Mouse (Mus musculus): ENCODE measurements around the gene Gm20777. TPM values are rescaled to one million over a fixed set of nuclear protein-coding genes. Genes with fewer than 3 reads are reported as not detected.
"Not testable (repeated sequence)": the region's sequence is repeated elsewhere in the genome, so short reads cannot be mapped to it uniquely, and the experiment has no call there.

Gm20777 gene
- polyA plus RNA-seq (2012; fragmentation: generic; extraction: Trizol): not detected

DNA sequence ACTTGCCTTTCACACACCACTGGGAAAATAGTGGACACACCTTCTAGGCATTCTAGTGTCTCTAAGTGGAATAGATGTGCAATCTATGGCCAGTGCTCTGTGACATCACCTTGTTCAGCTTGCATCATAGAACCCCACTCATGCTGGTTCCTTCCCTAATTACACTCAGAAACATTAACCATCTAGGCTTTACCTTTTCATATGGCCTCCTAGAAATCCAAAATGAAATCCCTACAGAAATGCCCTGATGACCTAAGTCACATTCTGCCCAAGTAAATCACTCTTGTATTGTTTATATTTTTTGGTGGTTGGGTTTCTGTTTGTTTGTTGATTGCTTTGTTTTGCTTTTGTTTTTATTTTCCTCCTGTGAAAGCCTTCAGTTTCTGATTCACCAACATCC lies at the start of gene Gm20777:
TSS of gene Gm20777 (minus strand) at position 101 of the 400 bp plus-strand sequence.
- H3K27me3 ChIP-seq (ENCODE audit: control insufficient read depth, insufficient read depth, insufficient read length); H3K4me3 ChIP-seq; H3K79me2 ChIP-seq (ENCODE audit: control insufficient read depth, insufficient read depth); H3K4me2 ChIP-seq (ENCODE audit: low read depth); H3K36me3 ChIP-seq (ENCODE audit: control insufficient read depth, insufficient read depth); H3ac ChIP-seq (ENCODE audit: control insufficient read depth, insufficient read length): not testable (repeated sequence)

DNA sequence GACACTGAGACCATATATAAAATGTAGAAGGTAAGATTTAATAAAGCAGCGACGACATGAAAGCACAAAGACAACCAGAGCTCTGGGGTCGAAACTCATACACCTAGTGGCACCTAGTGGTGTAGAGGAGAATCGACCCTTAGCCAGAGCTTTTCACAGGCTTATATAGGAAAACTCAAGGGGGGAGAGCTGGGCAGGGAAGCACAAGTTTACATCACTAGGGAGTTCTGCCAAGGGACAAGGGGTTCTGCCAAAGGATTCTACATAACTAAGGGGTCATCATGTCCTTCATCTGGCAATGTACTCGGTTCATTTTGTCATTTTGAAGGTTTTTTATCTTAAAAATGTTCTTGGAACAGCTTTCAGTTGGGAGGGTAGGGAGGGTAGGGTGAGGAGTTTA lies 42.7 kb downstream of the Gm20777 start:
- not testable (repeated sequence) for H3K79me2 ChIP-seq (ENCODE audit: control insufficient read depth, insufficient read depth); H3ac ChIP-seq (ENCODE audit: control insufficient read depth, insufficient read length); H3K36me3 ChIP-seq (ENCODE audit: control insufficient read depth, insufficient read depth); H3K4me2 ChIP-seq (ENCODE audit: low read depth); H3K4me3 ChIP-seq; H3K27me3 ChIP-seq (ENCODE audit: control insufficient read depth, insufficient read depth, insufficient read length)

DNA sequence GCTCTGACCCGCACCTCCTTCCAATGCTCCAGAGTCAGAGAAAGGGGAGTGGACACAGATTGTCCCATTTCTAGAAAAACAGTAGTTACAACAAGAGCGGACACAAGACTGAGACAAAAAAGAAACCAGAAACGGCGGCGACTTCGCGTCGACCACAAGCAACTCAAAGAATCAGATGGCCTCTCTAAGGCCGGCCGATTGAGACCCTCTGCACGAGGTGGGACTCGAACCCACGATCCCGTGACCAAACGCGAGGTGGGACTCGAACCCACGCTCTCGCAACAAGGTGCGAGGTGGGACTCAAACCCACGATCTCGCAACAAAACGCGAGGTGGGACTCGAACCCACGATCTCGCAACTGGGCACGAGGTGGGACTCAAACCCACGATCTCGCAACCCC lies 43.5 kb downstream of the Gm20777 start:
- not testable (repeated sequence) for H3K4me3 ChIP-seq; H3K79me2 ChIP-seq (ENCODE audit: control insufficient read depth, insufficient read depth); H3K36me3 ChIP-seq (ENCODE audit: control insufficient read depth, insufficient read depth); H3K27me3 ChIP-seq (ENCODE audit: control insufficient read depth, insufficient read depth, insufficient read length); H3ac ChIP-seq (ENCODE audit: control insufficient read depth, insufficient read length); H3K4me2 ChIP-seq (ENCODE audit: low read depth)

DNA sequence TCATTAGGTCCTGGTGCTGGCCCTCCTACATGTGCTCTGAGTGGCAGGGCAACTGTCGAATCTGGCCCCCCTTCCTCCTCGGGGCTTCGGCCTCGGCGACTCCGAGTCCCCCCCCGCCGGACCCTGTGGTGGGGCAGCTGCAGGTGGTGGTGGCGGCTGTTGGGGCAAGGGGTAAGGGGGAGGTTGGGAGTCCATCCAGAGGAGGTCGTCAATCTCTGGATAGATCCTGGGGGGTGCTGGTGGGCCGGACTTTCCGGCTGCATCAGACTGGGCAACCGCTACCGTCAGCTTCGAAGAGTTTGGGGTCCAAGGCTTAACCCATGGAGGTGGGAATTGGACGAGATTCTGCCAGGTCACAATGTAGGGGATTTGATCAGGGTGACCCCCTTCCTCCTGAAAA lies 44.0 kb downstream of the Gm20777 start:
- H3ac ChIP-seq (ENCODE audit: control insufficient read depth, insufficient read length); H3K27me3 ChIP-seq (ENCODE audit: control insufficient read depth, insufficient read depth, insufficient read length); H3K4me3 ChIP-seq; H3K79me2 ChIP-seq (ENCODE audit: control insufficient read depth, insufficient read depth); H3K36me3 ChIP-seq (ENCODE audit: control insufficient read depth, insufficient read depth); H3K4me2 ChIP-seq (ENCODE audit: low read depth): not testable (repeated sequence)

DNA sequence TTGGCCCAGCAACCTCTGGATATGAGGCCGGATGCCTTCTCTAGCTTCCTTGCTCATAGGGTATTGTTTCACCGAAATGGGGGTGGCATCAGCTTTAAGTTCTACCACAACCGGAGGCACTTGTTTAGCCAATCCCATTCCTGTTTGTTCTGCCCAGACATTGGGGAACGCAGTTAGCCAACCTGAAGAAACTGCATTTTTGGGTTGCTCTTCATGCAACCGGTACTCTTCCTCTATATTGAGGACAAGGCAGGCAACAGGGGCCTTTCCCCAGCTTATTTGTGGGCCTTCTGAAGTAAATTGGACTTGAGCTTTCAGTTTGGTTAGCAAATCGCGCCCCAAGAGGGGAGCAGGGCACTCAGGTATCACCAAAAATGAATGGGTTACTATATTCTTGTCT lies 45.6 kb downstream of the Gm20777 start:
- H3K79me2 ChIP-seq (ENCODE audit: control insufficient read depth, insufficient read depth); H3K27me3 ChIP-seq (ENCODE audit: control insufficient read depth, insufficient read depth, insufficient read length); H3ac ChIP-seq (ENCODE audit: control insufficient read depth, insufficient read length); H3K36me3 ChIP-seq (ENCODE audit: control insufficient read depth, insufficient read depth); H3K4me2 ChIP-seq (ENCODE audit: low read depth); H3K4me3 ChIP-seq: not testable (repeated sequence)

Other genes with a start within 250 kb of the Gm20777 start
- not detected for gene Gm20737, start 216.4 kb downstream of the Gm20777 start, polyA plus RNA-seq (2012; fragmentation: generic; extraction: Trizol)
- not detected for gene Gm21775, start 199.0 kb downstream of the Gm20777 start, polyA plus RNA-seq (2012; fragmentation: generic; extraction: Trizol)
- gene Gm21900, start 136.1 kb downstream of the Gm20777 start, polyA plus RNA-seq (2012; fragmentation: generic; extraction: Trizol): not detected